Mouse (Mus musculus) erythroblast, embryonic 14.5 days (primary cell): ENCODE data around the gene Sfxn5.

ENCODE experiments used
- GATA1 ChIP-seq: IDR thresholded peaks from 2 replicates; pipeline ENCODE4 v1.6.1; 2012; ENCODE audit warnings: low read length, inconsistent platforms, mixed read lengths
- TAL1 ChIP-seq: IDR thresholded peaks from 3 replicates; pipeline ENCODE4 v1.6.1; 2012; ENCODE audit warnings: low read length, inconsistent platforms, mixed read lengths

- TF ChIP-seq TAL1, result no peak
- TF ChIP-seq GATA1, result no peak
These were observed 23.7 kb upstream of the Sfxn5 start for GRCm38 (mm10) chr6:85356682-85357465.
